Mouse (Mus musculus) cortical plate, adult 2 months (tissue): ENCODE measurements around the gene Kcnc1.

Experiments
- CTCF ChIP-seq: fragments of 200-500 bp; IDR thresholded peaks from 2 replicates; pipeline ENCODE4 v1.5.1; 2011; ENCODE audit warnings: mild to moderate bottlenecking, control low read depth, low read length; ENCODE audit not compliant: insufficient read depth; ENCODE audit errors: extremely low read depth
- POLR2A ChIP-seq: fragments of 200-500 bp; IDR thresholded peaks from 2 replicates; pipeline ENCODE4 v1.6.1; 2011; ENCODE audit warnings: mild to moderate bottlenecking, low read length, control low read depth; ENCODE audit not compliant: insufficient read depth; ENCODE audit errors: extremely low read depth

DNA sequence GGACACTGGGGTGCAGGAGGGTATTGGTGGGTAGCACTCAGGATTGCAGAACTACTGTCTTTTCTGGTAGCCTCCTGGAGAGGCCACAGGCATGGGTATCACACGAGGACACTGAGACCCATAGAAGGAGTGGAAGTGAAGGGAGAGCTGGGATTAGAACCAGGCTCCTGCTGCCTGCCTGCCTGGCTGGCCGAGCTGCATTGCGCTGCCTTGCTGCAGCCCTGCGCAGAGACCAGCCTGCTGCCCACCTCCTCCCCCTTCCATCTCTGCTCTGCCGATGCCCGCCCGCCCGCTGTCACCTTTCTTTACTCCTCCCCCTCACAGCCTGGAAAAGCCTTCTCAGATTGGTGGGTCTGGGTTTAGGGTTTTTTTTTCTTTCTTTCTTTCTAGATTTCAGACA lies 4.0 kb downstream of the Kcnc1 start:
- TF ChIP-seq POLR2A, result no peak; the same call in 1 of the 2 replicates
- no peak for TF ChIP-seq CTCF
